Mouse (Mus musculus): Measurements from ENCODE around the gene Gm49333. TPM values are rescaled to one million over a fixed set of nuclear protein-coding genes. Genes with fewer than 3 reads are reported as not detected.

Gm49333 gene
- total RNA-seq, 2 experiments from 2014 or later = not detected

DNA sequence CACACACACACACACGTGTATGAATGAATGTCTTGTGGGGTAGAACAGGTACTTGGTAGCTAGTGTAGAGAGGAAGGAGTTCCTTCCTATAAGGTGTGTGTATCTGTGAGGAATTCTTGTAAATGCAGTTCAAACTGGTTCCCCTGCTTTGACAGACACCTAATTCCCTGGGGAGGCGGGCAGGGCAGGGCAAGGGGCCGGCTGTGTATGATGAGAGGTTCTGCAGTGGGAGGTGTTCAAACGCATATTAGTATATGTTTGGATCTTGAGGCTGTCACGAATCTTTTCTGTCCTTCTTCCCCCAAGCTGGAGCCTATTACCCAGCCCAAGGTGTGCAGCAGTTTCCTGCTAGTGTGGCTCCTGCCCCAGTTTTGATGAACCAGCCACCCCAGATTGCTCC is 66.0 kb downstream of the Gm49333 start:
- DNase-seq (ENCODE audit: low spot score in 2 of 2) = no peak

DNA sequence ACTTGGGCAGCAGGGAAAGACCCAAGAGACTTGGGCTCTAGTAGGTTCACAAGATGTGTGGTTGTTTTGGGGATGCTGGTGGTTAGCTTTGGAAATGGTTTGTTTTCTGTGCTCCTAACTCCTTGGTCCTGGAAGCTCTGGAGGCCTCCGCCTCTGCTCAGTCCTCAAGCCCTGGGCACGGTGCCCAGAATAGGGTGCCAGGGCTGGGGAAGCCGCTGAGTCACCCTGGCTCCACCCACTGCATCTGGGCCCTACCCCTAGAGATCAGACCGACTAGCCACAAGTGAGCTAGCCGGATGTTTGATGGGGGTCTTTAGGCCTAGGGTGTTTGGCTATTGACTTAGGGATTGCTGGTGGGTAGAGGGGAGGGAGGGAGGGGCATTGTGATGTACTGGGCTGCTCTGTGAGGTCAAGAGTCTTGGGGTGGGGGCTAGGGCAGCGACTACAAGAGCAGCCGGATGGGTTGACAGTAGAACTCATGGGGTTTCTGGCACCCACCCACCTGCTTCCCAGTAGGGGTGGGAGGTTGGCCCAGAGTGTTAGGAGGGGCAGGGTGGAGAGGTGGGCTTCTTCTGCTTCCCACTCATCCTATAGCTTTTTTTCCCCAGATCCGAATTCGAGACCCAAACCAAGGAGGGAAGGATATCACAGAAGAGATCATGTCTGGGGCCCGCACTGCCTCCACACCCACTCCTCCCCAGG is 66.7 kb downstream of the Gm49333 start:
- peak; percentile 63 to 75 for DNase-seq (ENCODE audit: low spot score in 2 of 2)

DNA sequence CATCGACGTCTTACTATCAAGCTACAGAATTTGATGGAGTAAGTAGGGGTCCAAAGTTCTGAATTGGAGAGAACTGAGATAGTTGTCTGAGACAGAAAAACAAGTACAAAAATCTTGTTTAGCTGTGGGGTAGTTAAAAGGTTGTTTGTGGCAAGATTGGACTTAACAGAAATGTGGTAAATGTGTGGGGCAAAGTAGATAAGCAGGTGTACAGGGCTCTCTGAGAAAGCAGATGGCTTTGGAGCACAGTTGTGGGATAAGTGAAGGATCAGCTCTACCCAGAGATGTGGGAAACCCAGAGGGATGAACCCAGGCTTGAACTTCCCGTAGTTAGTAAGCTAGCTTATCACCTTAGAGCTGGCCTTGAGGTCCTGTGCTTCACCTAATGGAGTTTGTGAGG is 79.4 kb downstream of the Gm49333 start:
- DNase-seq (ENCODE audit: low spot score in 2 of 2) = no peak

DNA sequence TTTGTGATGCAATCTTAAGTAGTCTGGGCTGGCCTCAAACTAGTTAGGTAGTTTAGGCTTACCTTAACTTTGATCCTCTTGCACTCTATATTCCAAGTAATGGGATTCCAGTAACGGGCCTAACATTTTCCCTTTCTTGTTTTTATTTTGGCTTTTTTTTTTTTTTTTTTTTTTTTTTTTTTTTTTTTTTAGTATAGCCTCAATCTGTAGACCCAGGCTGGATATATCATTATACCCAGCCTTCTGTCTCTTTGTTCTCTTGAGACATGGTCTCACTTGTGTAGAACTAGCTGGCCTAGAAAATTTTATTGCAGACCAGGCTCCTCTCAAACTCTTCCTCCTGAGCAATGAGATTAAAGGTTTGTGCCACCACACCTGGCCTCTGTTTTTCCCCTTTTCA is 80.2 kb downstream of the Gm49333 start:
- no peak for DNase-seq (ENCODE audit: low spot score in 2 of 2)

DNA sequence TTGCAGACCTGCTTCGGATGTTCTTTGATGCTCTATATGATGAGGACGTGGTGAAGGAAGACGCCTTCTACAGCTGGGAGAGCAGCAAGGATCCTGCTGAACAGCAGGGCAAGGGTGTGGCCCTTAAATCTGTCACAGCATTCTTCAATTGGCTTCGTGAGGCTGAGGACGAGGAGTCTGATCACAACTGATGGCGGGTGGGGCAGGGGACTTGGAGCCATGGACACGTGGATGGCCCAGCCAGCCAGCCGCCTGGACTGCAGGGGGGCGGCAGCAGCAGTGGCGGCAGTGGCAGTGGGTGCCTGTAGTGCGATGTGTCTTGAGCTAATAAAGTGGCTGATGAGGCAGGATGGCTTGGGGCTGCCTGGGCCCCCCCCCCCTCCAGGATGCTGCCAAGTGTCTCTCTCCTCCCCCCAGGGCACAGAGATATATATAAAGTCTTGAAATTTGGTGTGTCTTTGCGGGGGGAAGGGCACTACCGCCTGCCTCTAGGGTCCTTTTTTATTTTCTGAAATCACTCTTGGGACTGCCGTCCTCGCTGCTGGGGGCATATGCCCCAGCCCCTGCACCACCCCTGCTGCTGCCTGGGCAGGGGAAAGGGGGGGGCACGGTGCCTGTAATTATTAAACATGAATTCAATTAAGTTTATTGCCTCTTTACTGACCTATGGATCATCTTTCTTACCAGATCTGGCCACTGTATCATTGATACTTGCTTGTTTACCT is 81.0 kb downstream of the Gm49333 start:
- DNase-seq (ENCODE audit: low spot score in 2 of 2) = no peak

DNA sequence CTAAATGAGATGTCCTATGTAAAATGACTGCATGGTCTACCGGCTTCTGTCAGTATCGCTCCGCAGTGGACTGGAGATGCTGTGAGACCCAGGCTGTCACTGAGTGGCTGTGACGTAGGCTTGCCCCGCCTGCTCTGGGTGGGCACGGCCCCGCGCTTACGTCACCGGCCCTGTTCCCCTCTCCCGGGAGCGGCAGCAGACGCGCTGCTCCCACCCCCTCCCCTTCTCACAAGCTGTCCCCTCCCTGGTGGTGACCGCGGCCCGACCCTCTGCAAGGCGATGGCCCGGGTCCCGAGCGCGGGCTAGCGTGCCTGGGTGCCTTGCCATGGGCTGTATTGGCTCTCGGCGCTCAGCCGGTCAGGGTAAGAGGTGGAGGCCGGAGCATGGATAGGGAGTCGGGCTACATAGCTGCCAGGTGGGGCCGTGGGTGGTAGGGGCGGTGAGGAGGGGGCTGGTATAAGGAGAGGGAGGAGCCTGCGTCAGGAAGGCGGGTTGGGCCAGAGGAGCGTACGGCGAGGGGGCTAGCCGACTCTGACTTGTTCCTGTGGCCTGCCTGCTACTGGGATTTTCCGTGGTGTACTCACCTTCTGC is 81.8 kb downstream of the Gm49333 start, which contains the start of gene Fam131a:
TSS of gene Fam131a (plus strand) at position 131 of the 591 bp plus-strand sequence.
- DNase-seq (ENCODE audit: low spot score in 2 of 2) = peak; percentile 75 to 87

DNA sequence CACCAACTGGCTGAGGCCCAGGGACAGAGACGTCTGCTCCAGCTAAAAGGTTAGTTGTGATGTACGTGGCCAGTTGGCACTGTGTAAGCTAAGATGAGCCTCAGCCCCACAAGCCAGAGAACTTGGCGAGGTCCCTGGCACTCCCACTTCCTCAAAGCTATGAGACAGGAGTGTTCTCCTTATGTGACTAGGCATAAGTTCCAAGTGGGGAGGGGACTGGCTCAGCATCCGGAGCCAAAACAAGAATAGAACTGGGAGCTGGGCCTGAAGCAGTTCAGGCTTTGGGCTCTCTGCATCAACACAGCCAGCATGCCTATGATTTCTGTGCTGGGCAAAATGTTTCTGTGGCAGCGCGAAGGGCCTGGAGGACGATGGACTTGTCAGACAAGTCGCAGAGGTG is 83.4 kb downstream of the Gm49333 start:
- DNase-seq (ENCODE audit: low spot score in 2 of 2) = peak in 1 of 2 experiments; percentile 58

Small RNAs within 50 kb of the gene (microRNA-seq; reads per million reads assigned to microRNA genes)
- not detected for gene Mir1224

Other genes with a start within 250 kb of the Gm49333 start
- gene Abcc5, start 185.2 kb upstream of the Gm49333 start, total RNA-seq (2021) = 10 to 100 TPM; 59.3 to 70.1 TPM
- gene Eif2b5, start 112.8 kb upstream of the Gm49333 start, total RNA-seq (2021) = 10 to 100 TPM; 46.3 to 51.8 TPM
- 10 to 100 TPM; 60.7 to 63.6 TPM for gene Dvl3, start 94.6 kb upstream of the Gm49333 start, total RNA-seq (2021)
- gene Ap2m1, start 76.1 kb upstream of the Gm49333 start, total RNA-seq (2021) = 100 to 1,000 TPM; 234 to 258 TPM
- 10 to 100 TPM; 54.1 to 55.7 TPM for gene Abcf3, start 63.0 kb upstream of the Gm49333 start, total RNA-seq (2021)
- gene Vwa5b2, start 22.1 kb upstream of the Gm49333 start, total RNA-seq (2021) = under 1 TPM; 0.05 to 0.66 TPM
- gene Eef1akmt4, start within 50 bp of the Gm49333 start, total RNA-seq (2021) = 1 to 10 TPM; 8.2 to 8.8 TPM
- 10 to 100 TPM in 1 of 2 experiments, 1 to 10 TPM in 1; 8.7 to 11.0 TPM for gene Alg3, start 125 bp downstream of the Gm49333 start, total RNA-seq (2021)
- 1 to 10 TPM; 2.1 to 2.3 TPM for gene Camk2n2, start 9.7 kb downstream of the Gm49333 start, total RNA-seq (2021)
- gene Ece2, start 18.2 kb downstream of the Gm49333 start, total RNA-seq (2021) = 1 to 10 TPM in 1 of 2 experiments, under 1 TPM in 1; 0.74 to 2.4 TPM
- 100 to 1,000 TPM; 179 to 195 TPM for gene Psmd2, start 40.0 kb downstream of the Gm49333 start, total RNA-seq (2021)
- 100 to 1,000 TPM; 329 to 339 TPM for gene Eif4g1, start 56.7 kb downstream of the Gm49333 start, total RNA-seq (2021)
- gene Fam131a, start 81.6 kb downstream of the Gm49333 start, total RNA-seq (2021) = 10 to 100 TPM; 40.5 to 44.9 TPM
- gene Polr2h, start 106.1 kb downstream of the Gm49333 start, total RNA-seq (2021) = 10 to 100 TPM; 20.1 to 20.6 TPM
- gene Clcn2, start 106.1 kb downstream of the Gm49333 start, total RNA-seq (2021) = 1 to 10 TPM; 4.5 to 4.9 TPM
- 10 to 100 TPM; 10.6 to 10.7 TPM for gene Chrd, start 121.5 kb downstream of the Gm49333 start, total RNA-seq (2021)
- 1 to 10 TPM; 1.5 to 1.7 TPM for gene Thpo, start 122.9 kb downstream of the Gm49333 start, total RNA-seq (2021)

Data from gastrocnemius, postnatal 4 days (tissue).